Mouse (Mus musculus): ENCODE data around the gene Tctex1d4.

- no peak for TF ChIP-seq GATA1 (IDR thresholded peaks at IDR 0.05; ENCODE audit: low read length)
- no peak for TF ChIP-seq TAL1 (IDR thresholded peaks at IDR 0.05; ENCODE audit: low read length)
Observed at GRCm38 (mm10) chr4:117138295-117139216, 12.0 kb downstream of the Tctex1d4 start.
